Mouse (Mus musculus): ENCODE measurements around the gene Ttc7b.

DNA sequence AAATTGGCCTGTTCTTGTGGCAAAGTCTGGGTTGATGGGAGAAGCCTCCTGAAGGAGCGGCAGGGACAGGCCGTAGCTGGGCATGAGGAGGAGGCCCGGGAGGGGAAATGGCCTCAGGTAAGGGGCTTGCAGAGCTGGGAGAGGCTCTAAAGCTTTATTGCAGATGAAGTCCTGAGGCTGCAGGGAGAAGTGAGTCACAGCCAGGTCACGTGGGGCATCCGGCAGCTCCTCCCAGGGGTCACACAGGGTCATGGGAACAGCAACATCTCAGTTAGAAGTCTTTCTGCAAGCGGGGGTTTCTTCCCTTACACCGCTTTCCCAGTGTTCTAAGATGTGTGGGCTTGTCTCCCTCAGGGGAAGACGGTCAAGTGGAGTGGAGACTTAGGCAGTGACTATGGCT lies 8.5 kb upstream of the Ttc7b start:
- TF ChIP-seq CTCF (IDR thresholded peaks at IDR 0.05; ENCODE audit: borderline replicate concordance, insufficient read depth, low read depth, low read length) (no peak), POLR2A (IDR thresholded peaks at IDR 0.05; ENCODE audit: borderline replicate concordance, insufficient read depth, low read length) (no peak)

Measured in cerebellum, adult 2 months (tissue).